Mouse (Mus musculus) embryonic facial prominence, embryonic 11.5 days (tissue): ENCODE results near the gene Mvd. TPM values are rescaled to one million over a fixed set of nuclear protein-coding genes. Genes with fewer than 3 reads are reported as not detected.

Source experiments
- ATAC-seq: fragments of 200-750 bp; cut with Nextera tagmentation; replicated peaks from 2 replicates; pipeline ENCODE4 v1.8.0; 2017; ENCODE audit warnings: low read depth; ENCODE audit not compliant: insufficient number of reproducible peaks, low FRiP score, low TSS enrichment
- DNase-seq: peaks from one replicate; pipeline ENCODE4 v3.0.0-alpha.2; 2015; ENCODE audit warnings: low spot score
- H3K27ac ChIP-seq: fragments of 300-500 bp; sonication (generic); replicated peaks from 2 replicates; pipeline ENCODE4 v1.5.1; 2014; ENCODE audit warnings: mild to moderate bottlenecking, low read depth, low read length, control low read depth
- H3K27me3 ChIP-seq: fragments of 300-500 bp; sonication (generic); 2 replicates; pipeline ENCODE4 v1.6.1; 2014; ENCODE audit warnings: mild to moderate bottlenecking, low read length, moderate library complexity, mixed read lengths; ENCODE audit not compliant: control insufficient read depth, insufficient read depth
- H3K36me3 ChIP-seq: fragments of 300-500 bp; sonication (generic); replicated peaks from 2 replicates; pipeline ENCODE4 v1.6.1; 2014; ENCODE audit warnings: low read depth, mild to moderate bottlenecking, low read length, moderate library complexity, mixed read lengths; ENCODE audit not compliant: control insufficient read depth, insufficient read depth
- H3K4me1 ChIP-seq: fragments of 300-500 bp; sonication (generic); 2 replicates; pipeline ENCODE4 v1.6.1; 2014; ENCODE audit warnings: low read length, mixed read lengths; ENCODE audit not compliant: control insufficient read depth, insufficient read depth
- H3K4me2 ChIP-seq: fragments of 300-500 bp; sonication (generic); 2 replicates; pipeline ENCODE4 v1.6.1; 2014; ENCODE audit warnings: low read depth, mild to moderate bottlenecking, control low read depth, low read length, moderate library complexity
- H3K4me3 ChIP-seq: fragments of 300-500 bp; sonication (generic); 2 replicates; pipeline ENCODE4 v1.5.1; 2014; ENCODE audit warnings: low read depth, low read length, control low read depth
- H3K9ac ChIP-seq: fragments of 300-500 bp; sonication (generic); replicated peaks from 2 replicates; pipeline ENCODE4 v1.6.1; 2014; ENCODE audit warnings: mild to moderate bottlenecking, control low read depth, low read length
- H3K9me3 ChIP-seq: fragments of 300-500 bp; sonication (generic); replicated peaks from 2 replicates; pipeline ENCODE4 v1.6.1; 2016; ENCODE audit warnings: mild to moderate bottlenecking, low read length, inconsistent platforms, mixed read lengths; ENCODE audit not compliant: control insufficient read depth
- WGBS: fragments of 180-500 bp; shearing (Covaris S2); extraction: QIAGEN DNeasy Blood & Tissue Kit; methylation state at CpG from one replicate; pipeline ENCODE4 v1.1.7; 2014; 5-methylcytosine and 5-hydroxymethylcytosine counted together
- polyA plus RNA-seq: library from polyadenylated mRNA; unstranded; fragments of >200 nt; fragmentation: Nextera tagmentation; extraction: Ambion mirVana; gene quantifications from 2 replicates; pipeline ENCODE4 v1.2.1, GENCODE M21; 2014

The Mvd gene
- polyA plus RNA-seq, 1 experiment from 2014 or later = 41.0 TPM

GRCm38 (mm10) chr8:122430058-122430636 is 13.1 kb downstream of the Mvd start:
- Histone ChIP-seq H3K9ac (no peak overlapping the region), H3K27me3 (no peaks in the 10 kb centered on the region), H3K4me2 (no peak overlapping the region), H3K4me1 (no peaks in the 10 kb centered on the region; the same call in 1 of the 2 replicates), H3K27ac (no peak overlapping the region), H3K36me3 (no peaks in the 10 kb centered on the region; the same call in 1 of the 2 replicates), H3K4me3 (no peak overlapping the region), H3K9me3 (no peaks in the 10 kb centered on the region)
- no peak for ATAC-seq
- 84% methylated on average over 10 of the region's 10 CpGs for WGBS
- DNase-seq = no peak

GRCm38 (mm10) chr8:122428163-122428562 is 15.1 kb downstream of the Mvd start:
- 88% methylated on average over 9 of the region's 9 CpGs for WGBS
- DNase-seq (no peak), ATAC-seq (no peak)
- H3K9ac ChIP-seq = no peak overlapping the region
- no peak overlapping the region for H3K27ac ChIP-seq
- no peaks in the 10 kb centered on the region for H3K36me3 ChIP-seq
- no peak overlapping the region for H3K4me2 ChIP-seq
- H3K9me3 ChIP-seq = no peaks in the 10 kb centered on the region
- no peak overlapping the region for H3K4me3 ChIP-seq
- no peaks in the 10 kb centered on the region; the same call in 1 of the 2 replicates for H3K4me1 ChIP-seq
- H3K27me3 ChIP-seq = no peaks in the 10 kb centered on the region

DNA sequence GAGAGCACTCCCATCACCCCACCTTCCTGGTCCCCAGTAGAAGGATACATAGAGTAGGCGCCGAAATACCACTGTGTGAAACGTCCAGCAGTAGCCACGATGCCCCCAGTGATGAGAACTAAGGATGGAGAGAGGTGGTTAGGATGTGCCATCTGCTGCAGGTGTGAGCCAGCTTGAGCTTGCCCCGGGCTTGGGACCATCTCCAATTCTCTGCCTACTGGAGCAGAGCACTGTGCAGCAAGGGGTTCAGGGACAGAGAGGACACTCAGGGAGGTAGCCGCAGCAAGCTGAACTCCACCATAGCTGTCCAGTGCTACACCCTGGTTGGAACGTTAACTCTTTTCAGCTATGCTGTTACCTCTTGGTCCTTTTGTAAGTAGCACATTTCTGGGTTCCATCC is 15.6 kb downstream of the Mvd start:
- H3K27me3 ChIP-seq = no peaks in the 10 kb centered on the region
- 92% methylated on average over 7 of the region's 7 CpGs for WGBS
- no peaks in the 10 kb centered on the region; the same call in 1 of the 2 replicates for H3K4me1 ChIP-seq
- no peaks in the 10 kb centered on the region; the same call in 1 of the 2 replicates for H3K36me3 ChIP-seq
- H3K4me2 ChIP-seq = no peak overlapping the region
- H3K9me3 ChIP-seq = no peaks in the 10 kb centered on the region
- H3K4me3 ChIP-seq = no peak overlapping the region
- ATAC-seq (no peak), DNase-seq (no peak)
- H3K9ac ChIP-seq = no peak overlapping the region
- H3K27ac ChIP-seq = no peak overlapping the region

DNA sequence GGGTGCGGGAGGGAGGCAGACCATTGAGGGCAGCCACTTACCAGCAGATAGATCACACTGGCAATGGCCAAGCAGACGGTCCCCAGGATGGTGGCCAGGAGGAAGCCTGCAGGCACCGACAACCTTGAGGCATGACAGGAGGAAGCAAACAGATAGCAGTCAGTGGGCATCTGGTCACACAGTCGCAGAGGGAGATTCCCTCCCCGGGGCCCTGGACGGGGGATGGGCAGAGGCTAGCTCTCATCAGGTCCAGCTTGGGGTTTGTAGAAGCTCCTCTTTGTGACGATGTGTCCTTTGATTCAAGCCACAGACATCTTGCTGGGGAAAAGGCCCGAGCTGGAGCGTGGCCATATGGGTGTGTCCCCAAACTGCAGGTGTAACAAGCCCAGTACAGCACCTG is 17.1 kb downstream of the Mvd start:
- H3K4me3 ChIP-seq = no peak overlapping the region
- no peaks in the 10 kb centered on the region for H3K4me1 ChIP-seq
- WGBS = 74% methylated on average over 9 of the region's 9 CpGs
- ATAC-seq (no peak; the same call in 1 of the 2 replicates), DNase-seq (no peak)
- no peak overlapping the region for H3K9ac ChIP-seq
- no peaks in the 10 kb centered on the region for H3K9me3 ChIP-seq
- H3K4me2 ChIP-seq = no peak overlapping the region
- no peak overlapping the region for H3K27ac ChIP-seq
- no peaks in the 10 kb centered on the region; the same call in 1 of the 2 replicates for H3K36me3 ChIP-seq
- H3K27me3 ChIP-seq = no peaks in the 10 kb centered on the region

GRCm38 (mm10) chr8:122423659-122424058 is 19.6 kb downstream of the Mvd start:
- no peaks in the 10 kb centered on the region for H3K27me3 ChIP-seq
- no peak overlapping the region for H3K27ac ChIP-seq
- no peaks in the 10 kb centered on the region for H3K4me1 ChIP-seq
- H3K9ac ChIP-seq = no peak overlapping the region
- DNase-seq (no peak), ATAC-seq (no peak)
- H3K4me2 ChIP-seq = no peak overlapping the region
- 52% methylated on average over 5 of the region's 5 CpGs for WGBS
- H3K36me3 ChIP-seq = peaks cover 2% of the 10 kb centered on the region; the same call in 1 of the 2 replicates
- H3K9me3 ChIP-seq = no peaks in the 10 kb centered on the region
- H3K4me3 ChIP-seq = no peak overlapping the region

DNA sequence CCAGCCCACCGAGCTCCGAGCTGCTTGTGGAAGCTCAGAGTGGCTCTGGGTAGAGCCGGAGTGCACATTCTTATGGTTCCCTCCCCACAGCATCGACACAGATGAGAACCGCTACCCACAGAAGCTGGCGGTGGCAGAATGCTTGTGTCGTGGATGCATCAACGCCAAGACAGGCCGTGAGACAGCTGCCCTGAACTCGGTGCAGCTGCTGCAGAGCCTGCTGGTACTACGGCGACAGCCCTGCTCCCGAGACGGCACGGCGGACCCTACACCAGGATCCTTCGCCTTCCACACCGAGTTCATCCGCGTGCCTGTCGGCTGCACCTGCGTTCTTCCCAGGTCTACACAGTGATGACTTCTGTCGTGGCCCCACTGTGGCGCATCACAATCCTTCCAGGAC is 20.0 kb downstream of the Mvd start:
- DNase-seq = no peak
- ATAC-seq = no peak
- no peak overlapping the region for H3K4me2 ChIP-seq
- no peaks in the 10 kb centered on the region for H3K4me1 ChIP-seq
- H3K27me3 ChIP-seq = no peaks in the 10 kb centered on the region
- H3K36me3 ChIP-seq = peaks cover 2% of the 10 kb centered on the region; the same call in 1 of the 2 replicates
- H3K4me3 ChIP-seq = no peak overlapping the region
- H3K27ac ChIP-seq = no peak overlapping the region
- H3K9me3 ChIP-seq = no peaks in the 10 kb centered on the region
- no peak overlapping the region for H3K9ac ChIP-seq
- 90% methylated on average over 24 of the region's 24 CpGs for WGBS

DNA sequence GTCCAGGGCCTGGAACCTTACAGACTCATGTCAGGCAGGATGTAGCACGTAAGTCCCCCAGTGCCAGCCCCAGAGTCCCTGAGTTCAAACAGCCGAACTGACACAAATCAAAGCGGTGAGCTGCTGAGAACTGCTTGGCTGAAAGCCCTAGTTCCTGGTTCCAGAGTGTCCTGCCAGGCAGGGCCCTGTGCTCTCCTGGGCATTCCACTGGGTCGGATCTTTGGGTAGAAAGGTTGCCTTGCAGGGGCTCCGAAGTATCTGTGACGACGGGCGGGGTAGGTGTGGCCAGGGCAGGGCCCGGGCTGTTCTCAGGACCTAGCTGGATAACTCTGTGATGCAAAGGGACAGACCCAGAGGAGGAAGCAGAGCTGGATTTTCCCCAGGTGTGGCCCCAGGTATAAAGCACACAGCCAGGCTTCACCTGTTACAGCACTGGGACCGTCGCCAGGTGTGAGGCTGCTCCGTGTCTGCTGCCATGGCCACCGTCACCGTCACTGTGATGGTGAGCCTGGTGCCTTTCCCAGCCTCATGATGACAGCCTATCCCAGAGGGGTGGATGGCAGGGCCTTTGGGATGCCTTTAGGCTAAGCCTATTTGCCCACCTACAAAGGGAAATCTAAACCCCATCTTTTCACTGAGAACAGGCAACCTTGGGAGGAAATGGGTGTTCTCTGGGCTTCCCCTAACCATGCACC is 21.7 kb downstream of the Mvd start, which contains the start of gene Il17c:
TSS of gene Il17c (plus strand) at position 645 of the 695 bp plus-strand sequence.
- ATAC-seq (no peak), DNase-seq (no peak)
- Histone ChIP-seq H3K4me1 (no peaks in the 10 kb centered on the region), H3K4me2 (no peak within 1 kb of the TSS), H3K9me3 (no peaks in the 10 kb centered on the region), H3K27ac (no peak within 1 kb of the TSS), H3K4me3 (no peak within 1 kb of the TSS), H3K27me3 (no peaks in the 10 kb centered on the region), H3K9ac (no peak within 1 kb of the TSS), H3K36me3 (peaks cover 2% of the 10 kb centered on the region)
- 84% methylated on average over 14 of the region's 14 CpGs for WGBS

DNA sequence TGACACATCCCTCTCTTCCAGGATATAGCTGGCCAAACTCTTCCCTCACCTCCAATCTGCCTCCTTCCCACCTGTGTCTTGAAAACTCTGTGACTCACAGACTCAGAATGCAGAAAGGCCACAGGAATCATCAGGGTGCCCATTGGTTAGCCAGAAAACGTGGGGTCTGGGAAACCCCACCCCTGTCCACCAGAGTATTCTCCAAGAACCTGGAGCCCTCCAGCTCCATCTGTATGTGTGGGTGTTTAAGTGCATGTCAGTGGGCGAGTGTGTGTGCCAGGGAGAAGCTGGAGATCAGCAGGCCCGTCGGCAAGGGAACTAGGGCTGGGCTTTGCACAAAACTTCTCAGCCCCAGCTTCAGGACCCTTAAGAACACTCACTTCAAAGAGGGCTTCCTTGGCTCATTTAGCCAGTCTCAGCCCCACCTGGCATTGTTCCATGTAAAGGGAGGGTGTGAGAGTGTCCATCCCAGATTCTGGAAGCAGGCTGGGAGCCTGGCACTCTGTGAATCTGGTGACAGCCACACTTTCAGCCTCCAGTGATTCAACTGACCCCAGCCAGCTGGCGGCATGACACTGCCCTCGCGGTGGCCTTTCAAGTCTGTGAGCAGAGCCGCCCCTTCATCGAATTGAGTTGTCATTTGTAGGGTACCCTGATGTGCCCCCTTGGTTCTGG is 23.2 kb downstream of the Mvd start:
- no peaks in the 10 kb centered on the region for H3K27me3 ChIP-seq
- H3K36me3 ChIP-seq = peaks cover 3% of the 10 kb centered on the region
- no peak overlapping the region for H3K4me3 ChIP-seq
- no peak overlapping the region for H3K9ac ChIP-seq
- no peak overlapping the region for H3K4me2 ChIP-seq
- H3K27ac ChIP-seq = no peak overlapping the region
- ATAC-seq (no peak), DNase-seq (no peak)
- no peaks in the 10 kb centered on the region for H3K9me3 ChIP-seq
- no peaks in the 10 kb centered on the region for H3K4me1 ChIP-seq
- 70% methylated on average over 9 of the region's 9 CpGs for WGBS
